Mouse (Mus musculus): ENCODE data around the gene Bet1l.
"Not testable (repeated sequence)": the region's sequence is repeated elsewhere in the genome, so short reads cannot be mapped to it uniquely, and the experiment has no call there.

Gene Bet1l

DNA sequence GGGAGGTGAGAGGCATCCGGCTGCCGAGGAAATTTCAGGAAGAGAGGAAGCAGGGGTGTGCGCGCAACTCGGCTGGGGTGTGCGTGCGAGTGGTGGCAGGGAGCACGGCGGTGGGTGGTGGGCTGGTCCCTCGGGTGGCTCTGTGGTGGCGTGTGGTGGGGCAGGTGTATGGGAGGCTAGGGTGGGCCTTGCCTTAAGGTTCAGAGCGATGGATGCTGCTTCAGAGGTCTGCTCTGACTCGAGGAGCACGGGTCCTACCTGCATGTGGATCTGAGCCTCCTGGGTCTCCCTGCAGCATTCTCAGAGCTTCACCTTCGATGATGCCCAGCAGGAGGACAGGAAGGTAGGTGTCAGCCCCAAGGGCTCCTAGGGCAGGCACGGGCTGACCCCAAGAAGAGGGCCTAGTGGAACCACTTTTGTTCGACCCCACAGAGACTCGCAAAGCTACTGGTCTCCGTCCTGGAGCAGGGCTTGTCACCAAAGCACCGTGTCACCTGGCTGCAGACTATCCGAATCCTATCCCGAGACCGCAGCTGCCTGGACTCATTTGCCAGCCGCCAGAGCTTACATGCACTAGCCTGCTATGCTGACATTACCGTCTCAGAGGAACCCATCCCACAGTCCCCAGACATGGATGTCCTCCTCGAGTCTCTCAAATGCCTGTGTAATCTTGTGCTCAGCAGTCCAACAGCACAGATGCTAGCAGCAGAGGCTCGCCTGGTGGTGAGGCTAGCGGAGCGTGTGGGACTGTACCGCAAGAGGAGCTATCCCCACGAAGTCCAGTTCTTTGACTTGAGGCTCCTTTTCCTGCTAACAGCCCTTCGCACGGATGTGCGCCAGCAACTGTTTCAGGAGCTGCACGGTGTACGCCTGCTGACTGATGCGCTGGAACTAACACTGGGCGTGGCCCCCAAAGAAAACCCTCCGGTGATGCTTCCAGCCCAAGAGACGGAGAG is at the start of gene Bet1l:
TSS of gene Bet1l (minus strand) at position 28 of the 956 bp plus-strand sequence.
- no peak for DNase-seq

DNA sequence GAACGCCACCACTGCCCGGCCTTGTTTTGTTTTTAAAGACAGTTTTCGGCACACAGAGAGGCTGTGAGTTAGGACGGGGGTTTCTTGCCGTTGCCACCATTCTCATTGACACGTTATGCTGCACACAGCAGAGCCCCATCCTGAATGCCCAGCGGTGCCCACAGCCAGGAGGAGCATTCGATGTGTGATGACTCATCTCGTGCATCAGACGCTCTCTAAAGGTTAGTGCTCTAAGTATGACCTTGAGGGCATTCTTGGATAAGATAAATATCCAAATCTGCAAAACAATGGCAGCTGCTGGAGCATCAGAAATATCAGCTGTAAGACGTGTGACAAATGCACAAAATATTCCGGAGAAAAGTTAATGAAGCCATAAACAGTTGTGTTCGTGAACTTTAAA is 49.8 kb upstream of the Bet1l start:
- DNase-seq, result no peak

DNA sequence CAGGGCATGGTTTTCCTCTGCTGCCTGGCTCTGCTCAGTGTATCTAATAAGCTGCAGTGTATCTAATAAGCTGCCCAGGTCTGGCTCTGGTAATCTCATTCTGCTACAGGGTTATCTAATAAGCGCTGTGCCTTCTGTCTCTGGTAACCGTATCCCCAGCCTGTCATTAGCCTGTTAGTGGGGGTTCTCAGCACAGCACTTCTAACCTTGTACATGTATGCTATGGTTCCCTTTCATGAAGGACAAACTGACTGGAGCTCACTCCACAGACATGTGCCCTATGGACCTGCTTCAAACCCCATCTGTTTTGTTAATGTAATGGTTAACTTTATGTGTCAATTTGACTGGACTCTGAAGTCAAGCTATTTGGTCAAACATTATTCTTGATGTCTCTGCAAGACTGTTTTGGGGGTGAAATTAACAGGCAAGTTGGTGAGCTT is 48.3 kb upstream of the Bet1l start:
- peak; percentile 55 to 78 for DNase-seq

DNA sequence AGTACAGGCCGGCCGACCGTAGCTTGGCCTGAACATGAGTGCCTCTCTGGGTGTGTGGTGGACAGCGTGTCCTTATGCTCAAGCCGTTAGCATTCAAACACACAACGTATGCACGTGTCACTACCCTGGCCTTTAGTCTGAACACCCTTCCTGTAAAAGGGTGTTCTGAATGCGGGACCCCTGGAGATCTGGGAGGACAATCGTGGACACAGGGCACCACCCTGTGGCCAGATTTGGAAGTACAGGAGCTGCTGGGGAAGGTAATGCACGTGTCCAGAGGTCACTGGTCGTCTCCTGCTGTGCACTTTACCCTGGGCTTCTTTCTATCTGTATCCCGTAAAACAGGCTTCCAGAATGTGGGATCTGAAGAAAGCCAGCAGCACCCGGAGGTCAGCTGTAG is 45.8 kb upstream of the Bet1l start:
- peak; percentile 74 to 90 for DNase-seq

DNA sequence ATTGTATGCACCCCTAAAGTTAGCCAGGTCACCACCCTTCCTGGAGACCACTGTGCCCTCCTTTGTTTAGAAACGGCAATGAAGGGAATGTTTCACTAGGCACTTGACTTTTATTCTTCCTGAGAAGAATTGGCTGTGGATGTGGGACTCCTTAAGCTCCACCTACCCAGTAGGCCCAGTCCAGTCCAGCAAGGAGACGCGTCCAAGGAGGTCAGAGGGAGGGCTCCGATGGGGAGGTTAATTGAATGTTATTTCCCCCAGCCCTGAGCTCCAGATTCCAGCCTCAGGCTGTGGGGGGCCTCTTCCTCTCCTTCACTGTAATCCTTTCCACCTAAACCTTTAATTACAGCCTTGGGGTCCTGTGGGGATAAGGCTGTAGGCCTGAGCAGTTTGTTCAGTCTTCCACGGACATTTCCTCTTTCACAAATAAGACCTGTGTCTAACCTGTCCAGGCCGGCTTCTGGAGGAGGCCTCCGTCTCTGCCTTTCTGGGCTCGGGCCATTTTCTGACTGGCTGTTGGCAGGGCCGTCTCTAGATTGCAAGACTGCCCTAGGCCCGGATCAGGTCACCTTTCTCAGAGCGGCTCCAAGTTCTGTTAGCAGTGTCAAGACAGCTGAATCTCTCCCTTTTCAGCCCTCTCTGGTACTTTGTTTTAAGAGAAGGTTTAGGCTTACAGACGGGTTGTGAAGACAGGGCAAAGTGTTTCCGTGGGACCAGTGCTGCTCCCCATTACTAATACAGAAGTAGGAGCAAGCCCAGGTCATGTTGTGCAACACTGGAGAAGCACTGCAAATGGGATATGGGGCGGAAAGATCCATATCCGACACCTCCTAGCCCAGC is 44.9 kb upstream of the Bet1l start:
- DNase-seq, result peak in 1 of 2 experiments; percentile 33

DNA sequence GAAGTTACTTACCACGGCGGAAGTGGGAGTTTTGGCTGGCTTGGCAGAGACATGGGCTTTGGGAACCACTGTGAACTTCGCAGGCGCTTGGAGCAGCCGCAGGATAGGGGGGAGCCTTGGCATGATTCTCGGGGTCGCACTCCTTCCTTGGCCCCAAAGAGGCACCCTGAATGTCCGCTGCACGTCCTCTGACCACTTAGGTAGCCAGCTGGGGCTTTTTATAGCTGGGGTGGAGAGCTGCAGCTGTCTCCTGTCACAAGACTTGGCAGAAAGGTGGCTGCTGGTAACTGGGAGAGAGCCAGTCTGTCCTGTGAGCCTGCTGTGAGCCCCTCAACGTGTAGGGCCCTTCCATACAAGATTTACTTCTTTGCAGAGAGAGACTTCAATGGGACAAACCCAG is 42.8 kb upstream of the Bet1l start, which contains the start of gene Cox8b:
TSS of gene Cox8b (minus strand) at position 227 of the 400 bp plus-strand sequence.
- DNase-seq, result no peak

DNA sequence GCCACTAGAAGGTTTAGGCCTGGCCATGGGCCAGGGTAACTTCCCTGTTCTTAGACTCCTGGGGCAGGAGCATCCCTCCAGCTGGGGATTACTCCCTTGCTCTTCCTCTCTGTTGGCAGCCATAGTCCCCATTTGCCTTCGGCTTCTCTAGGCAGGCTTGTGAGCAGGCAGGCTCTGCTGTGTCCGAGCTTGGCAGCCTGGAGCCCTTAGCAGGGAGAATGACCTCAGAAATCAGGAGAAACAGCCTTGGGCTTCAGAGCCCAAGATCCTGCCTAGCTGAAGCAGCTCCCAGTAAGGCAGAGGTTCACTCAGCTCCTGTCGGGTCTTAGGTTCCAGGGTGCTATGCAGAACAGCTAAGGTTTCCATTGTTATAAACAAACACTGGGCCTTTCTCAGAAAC is 41.7 kb upstream of the Bet1l start:
- no peak for DNase-seq

DNA sequence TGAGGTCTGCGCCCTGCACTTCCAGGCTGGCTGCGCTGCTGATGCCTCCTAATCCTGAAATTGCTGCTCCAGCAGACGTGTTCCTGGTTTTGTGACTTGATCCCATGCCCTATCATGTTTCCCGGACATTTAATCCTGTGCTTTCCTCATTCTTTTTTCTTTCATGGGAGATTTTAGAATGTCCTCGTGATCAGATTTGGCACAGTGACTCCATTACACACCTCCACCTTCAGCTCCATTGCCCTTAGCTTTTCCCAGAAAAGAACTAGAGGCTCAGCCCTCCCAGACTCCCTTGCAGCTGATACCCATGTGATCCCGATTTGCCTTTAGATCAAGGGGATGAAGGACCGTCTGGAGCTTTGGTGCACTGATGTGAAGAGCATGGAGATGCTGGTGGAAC is 40.5 kb upstream of the Bet1l start:
- no peak for DNase-seq

DNA sequence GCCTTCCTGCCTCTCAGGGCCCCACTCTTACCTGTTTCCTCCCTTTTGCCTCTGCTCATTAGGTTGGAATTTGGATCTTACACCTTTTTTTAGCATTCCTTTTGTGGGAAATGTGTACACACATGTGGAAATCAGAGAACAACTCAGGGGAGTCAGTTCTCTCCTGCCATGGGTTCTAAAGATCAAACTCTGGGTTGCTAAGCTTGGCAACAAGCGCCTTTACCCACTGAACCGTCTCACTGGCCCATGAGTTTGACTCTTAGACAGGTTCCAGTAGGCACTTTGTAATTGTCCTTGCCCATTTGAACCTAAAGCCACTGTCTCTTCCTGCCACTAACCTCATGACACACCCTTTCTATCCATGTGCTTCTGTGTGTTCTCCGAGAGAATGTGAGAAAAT is 37.2 kb upstream of the Bet1l start:
- DNase-seq, result peak; percentile 38 to 47

DNA sequence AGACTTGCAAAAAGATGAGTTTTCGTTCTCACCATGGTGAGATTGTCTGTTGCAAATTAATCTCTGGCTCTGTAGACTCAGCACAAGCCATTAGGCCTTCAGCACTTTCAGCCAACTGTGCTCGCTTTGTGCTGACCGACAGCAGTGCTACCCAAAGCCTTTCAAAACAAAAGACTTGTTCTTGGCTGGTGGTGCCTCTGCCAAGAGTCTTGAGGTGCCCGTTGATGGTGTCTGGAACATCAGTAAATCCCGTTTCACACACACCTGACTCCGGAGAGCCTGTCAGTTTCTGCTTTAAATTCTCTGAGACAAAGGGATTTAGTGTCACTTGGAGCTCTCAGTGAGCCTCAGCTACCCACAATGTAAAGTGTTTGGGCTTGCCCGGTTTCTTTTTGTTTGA is 36.7 kb upstream of the Bet1l start:
- DNase-seq, result no peak

DNA sequence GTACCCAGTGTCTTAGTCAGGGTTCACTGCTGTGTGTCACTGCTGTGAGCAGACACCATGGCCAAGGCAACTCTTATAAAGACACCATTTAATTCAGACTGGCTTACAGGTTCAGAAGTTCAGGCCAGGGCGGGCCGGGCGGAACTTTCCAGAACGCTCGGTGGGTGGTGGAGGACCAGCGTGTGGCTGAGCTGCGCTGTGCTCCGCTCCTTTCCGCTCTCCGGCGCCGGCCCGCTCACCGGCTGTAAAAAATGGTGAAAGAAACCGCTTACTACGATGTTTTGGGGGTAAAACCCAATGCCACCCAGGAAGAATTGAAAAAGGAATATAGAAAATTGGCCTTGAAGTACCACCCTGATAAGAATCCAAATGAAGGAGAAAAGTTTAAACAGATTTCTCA is 33.3 kb upstream of the Bet1l start:
- DNase-seq, result not testable (repeated sequence)

DNA sequence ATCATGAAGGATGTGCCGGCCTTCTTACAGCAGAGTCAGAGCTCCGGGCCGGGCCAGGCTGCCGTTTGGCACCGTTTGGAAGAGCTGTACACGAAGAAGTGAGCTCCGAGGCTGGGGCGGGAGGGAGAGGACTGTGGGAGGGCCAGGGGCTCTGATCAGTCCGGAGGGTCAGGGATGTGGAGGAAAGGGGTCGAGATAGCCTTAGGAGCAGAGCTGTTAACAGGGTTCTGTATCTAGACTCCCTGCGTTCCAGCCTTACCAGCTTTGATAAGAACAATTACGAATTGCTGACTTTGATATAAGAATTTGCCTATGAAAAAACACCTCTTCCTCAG is 25.1 kb upstream of the Bet1l start:
- no peak for DNase-seq

DNA sequence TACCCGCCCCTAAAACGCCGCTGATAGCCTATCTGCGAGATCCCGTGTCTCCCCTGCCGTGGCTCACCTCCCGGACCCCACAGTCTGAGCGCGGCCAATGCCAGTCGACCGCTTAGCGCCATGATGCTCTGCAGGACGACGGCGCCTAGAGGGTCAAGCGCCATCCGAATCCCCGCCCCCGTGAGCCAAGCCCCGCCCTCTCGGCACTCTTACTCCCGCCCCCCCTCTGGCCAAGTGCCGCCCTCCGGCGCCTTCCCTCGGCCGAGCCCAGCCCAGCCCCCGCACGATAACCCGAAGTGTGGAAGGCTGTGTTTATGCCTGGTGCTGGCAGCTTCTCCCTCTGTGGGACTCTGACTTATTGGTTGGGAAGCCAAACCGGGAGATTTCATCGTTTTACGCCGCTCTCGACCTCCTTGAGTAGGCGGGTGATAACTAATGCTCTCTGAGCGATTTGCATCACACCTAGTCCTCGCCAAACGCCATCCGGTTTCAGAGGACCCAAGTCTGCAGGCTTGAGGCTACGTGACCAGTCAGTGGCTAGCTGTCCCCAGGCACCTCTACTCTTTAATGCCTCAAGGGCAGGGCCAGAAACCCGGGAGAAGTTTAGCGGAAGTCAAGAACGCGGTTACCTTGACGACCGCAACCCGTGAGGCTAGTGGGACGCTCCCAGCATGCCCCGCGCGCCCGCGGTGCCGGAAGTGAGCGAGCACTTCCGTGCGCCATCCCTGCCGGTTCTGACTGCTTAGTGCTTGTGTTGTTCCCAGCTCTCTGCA is 24.5 kb upstream of the Bet1l start, which contains the start of the genes Psmd13 and Sirt3:
TSS of gene Psmd13 (plus strand) at position 273 of the 773 bp plus-strand sequence.
TSS of gene Sirt3 (minus strand) at position 614 of the 773 bp plus-strand sequence.
- peak; percentile 93 to 94 for DNase-seq

DNA sequence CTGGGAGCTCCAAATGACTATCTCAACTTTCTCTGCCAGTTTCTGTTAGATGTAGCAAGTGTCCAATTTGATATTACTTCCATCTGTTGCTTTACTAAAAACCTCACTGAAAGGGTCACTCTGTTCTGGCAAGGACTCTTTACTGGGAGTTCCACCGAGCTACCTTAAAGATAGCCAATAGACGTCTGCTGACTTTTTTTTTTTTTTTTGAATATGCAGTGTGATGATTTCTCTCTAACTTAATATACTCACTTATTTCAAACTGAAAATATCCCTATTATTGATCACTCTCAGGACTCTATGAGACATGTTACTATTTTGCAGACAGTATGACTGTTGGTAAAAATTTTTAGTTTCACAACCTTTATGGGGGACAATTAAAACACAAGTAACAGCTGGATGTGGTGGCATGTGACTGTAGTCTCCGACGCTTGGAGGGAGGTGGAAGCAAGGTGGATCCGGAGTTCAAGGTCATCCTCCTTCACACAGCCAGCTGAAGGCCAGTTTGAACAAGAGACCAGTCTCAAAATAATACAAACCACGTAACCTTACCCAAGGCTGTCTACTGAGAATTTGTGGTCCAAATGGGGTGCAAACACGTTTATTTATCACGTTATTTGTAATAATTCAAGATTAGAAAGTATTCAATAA is 23.6 kb upstream of the Bet1l start:
- peak; percentile 37 to 53 for DNase-seq

DNA sequence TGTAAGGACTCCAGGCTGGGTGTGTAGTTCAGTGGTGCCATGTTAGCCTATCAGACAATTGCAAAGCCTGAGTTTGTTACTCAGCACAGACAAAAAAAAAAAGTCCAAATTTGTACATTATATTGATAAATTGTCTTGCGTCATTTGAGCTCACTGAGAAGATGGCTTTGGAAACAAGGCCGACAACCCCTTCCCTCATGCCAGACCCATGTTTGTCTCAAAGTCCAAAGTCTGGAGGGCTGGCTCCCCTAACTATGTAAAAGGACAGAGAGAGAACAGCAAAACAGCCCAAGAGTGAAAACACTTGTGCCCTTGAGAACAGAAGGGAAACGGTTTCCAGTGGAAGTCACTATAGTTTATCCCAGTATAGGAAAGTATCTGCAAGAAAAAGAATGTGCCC is 23.0 kb upstream of the Bet1l start:
- DNase-seq, result peak; percentile 65 to 69

DNA sequence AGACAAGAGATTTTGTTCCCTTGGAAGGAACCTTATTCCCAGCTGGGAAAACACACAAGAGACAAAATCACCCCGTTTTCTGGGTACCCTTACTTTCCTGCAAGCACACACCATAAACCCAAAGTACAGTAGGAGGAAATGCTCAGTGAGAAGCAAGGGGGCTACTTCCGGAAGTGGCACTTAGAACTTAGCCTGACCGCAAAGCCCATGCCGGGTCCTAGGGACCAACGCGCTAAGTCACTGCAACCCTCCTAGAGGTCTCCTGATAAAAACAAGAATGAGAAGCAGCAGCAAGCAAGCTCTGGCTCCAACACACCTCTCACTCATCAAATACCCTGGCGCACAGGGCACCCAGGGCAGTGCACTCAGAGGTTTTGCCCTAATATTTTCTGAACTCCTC is 22.0 kb upstream of the Bet1l start:
- DNase-seq, result no peak

DNA sequence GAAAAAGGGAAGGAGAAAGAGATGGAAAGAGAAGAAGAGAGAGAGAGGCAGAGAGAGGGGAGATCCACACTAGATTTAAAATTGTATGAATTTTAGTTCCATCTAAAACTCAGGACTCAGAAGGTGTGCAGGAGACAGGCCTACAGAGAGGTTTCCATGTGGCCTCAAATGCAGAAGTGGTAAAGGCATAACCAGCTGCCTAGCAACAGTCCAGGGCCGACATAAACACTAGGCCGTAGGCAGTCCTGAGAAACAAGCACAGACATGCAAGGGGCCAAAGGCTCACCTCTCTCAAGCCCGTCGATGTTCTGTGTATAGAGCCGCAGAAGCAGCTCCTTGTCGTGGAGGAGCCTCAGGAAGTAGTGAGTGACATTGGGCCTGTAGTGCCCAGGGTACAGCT is 20.0 kb upstream of the Bet1l start:
- no peak for DNase-seq

DNA sequence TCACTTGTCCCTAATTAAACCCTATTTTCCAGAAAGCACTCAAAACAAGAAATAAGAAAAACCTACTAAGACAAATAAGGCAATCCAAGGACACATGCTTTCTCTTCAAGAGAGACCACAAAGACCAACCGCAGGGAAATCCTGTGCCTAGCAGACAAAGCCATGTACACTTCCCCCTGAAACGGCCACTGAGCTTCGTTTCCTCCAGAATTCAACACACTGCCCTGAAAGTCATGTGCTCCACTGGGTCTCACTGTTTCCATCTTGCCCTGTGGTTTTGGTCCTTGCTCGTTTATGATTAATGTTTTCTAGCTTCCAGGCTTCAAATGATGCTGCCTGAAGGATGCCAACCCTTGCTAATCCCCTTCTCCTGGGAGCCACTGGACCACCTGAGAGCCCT is 16.8 kb upstream of the Bet1l start:
- DNase-seq, result no peak

DNA sequence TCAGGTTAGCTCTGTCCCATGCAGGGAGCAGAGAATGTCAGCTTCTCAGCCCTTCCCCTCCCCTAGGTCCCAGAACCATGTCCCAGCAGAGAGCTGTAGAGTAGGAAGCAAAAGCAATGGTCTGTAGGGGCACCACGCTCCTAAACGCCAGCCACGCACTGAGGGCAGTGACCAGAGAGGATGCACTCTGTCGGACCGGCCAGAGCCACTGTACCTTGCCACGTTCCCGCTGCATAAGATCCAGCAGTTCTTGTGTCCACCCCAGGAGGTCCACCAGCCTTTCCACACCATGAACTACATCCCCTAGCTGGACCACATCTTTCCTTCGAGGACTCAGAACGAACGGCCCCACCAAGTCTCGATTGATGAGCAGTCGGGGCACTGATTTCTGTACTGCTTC is 7.4 kb upstream of the Bet1l start:
- no peak for DNase-seq

DNA sequence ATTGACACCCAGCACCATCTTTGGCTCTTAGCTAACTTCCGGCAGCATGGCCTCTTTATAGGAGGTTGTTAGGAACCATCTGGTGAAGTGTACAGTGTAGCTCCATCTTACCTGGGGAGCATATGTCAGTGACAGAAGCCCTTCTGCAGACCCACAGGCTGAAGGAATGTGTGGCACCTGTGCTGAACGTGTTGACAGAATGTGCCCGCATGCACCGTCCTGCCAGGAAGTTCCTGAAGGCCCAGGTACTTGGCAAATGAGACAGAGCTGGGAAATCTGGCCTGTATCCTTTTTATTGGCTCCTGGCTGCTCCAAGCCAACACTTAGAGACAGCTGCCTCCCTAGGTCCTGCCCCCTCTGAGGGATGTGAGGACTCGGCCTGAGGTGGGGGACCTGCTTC is 3.4 kb upstream of the Bet1l start:
- DNase-seq, result no peak

DNA sequence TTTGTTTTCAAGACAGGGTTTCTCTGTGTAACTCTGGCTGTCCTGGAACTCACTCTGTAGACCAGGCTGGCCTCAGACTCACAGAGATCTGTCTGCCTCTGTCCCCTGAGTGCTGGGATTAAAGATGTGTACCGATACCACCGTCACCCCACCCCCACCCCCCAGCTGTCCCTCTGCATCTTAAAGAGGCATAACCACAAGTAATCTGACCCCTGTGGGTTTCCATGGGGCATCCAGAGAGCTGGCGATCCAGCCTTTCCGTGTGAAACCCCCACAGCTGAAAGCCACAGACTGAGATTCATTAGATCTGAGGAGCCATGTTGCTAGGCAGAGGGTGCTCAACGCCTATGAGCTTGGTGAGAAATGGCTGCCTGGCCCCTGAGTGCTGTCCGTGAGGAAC is 2.6 kb upstream of the Bet1l start:
- no peak for DNase-seq

DNA sequence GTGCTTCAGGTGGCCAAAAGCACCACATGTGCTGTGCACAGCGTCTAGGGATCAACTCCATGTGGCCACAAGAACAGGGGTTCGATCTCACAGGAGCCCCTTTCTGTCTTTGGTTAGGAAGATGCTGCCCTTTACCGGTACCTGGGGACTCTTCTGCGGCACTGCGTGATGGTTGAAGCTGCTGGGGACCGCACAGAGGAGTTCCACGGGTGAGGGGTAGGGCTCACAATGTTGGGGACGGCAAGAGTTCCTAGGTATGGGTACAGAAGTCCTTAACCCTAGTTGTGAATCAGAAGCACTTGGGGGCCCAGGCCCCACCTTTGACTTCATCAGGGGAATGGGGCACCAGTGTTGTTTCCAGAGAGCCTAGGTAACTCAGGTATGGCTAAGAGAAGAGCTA is 1.4 kb upstream of the Bet1l start:
- no peak for DNase-seq
